Mouse (Mus musculus): ENCODE results near the gene Olfr165.
"Not testable (repeated sequence)": the region's sequence is repeated elsewhere in the genome, so short reads cannot be mapped to it uniquely, and the experiment has no call there.

The Olfr165 gene

DNA sequence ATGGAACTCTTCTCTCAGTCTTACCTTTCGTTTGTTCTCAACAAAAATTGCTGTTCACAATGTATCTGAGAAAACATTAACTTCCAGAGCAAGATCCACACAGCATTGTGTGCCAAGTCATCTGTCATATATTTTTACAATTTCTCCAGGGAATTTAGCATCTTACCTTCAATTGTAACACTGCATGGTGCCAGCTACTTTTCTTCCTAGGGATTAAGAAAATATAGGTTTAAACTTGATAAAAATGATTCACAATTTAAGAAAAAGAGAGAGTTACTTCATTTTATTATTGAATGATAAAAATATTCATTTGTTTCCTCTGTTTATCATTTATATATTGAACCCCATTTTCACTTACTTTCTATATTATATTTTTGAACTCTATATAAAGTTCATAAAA lies at the start of gene Olfr165:
Olfr165 (minus strand) TSS at position 101 of the 400 bp plus-strand sequence.
- no peak for DNase-seq

DNA sequence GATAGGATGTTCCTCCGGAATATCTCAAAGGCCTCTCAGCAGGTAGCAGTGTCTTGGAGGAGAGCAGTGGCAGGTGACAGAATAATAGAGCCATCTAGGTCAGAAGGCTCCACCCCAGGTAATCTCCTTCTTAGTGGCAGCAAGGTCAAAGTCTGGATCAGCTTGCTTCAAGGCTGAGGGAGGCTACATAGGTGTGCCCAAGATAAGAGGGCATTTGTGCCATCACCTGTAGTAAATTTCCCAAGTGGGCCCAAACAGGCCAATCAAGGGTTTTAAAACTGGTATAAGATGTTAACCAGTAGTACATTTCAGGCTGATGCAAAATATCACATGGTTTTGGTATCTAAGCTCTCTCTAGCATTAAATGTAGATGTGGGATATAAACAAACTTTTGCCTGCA lies 41.4 kb upstream of the Olfr165 start:
- no peak for DNase-seq

DNA sequence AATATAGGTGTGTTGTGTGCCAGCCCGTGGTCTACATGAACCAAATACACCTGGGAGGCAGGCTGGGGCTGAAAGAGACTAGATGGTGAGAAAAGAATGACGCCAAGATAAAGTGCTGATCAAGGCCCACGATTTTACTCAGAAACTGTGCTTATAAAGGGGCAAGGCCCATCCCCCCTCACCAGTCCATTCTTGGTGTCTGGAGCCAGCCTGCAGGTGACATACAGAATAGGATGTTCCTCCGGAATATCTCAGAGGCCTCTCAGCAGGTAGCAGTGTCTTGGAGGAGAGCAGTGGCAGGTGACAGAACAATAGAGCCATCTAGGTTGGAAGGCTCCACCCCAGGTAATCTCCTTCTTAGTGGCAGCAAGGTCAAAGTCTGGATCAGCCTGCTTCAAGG lies 35.8 kb upstream of the Olfr165 start:
- DNase-seq, result not testable (repeated sequence)

DNA sequence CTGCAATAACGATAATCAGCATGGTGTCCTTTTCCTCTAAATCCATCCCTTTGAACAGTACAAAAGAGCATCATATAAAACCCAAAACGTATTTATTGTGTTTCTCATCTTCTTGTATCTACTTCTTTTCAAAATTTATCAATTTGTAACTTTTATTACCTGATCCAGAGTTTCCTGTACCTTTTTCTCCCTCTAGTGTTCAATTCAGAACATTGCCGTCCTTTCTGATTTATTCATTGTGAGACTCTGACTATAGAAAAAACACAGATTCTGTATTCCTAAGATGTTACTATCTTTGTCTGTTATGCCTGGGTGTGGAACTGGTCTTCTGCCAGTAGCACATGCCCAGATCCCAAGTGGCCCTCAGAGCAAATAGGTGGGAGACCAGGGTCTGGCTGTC lies 35.0 kb downstream of the Olfr165 start:
- no peak for DNase-seq

Measured in B cell, adult 2 months (primary cell).